8 mouse cellular contexts compared by ENCODE assay signal in the genomic region with DNA sequence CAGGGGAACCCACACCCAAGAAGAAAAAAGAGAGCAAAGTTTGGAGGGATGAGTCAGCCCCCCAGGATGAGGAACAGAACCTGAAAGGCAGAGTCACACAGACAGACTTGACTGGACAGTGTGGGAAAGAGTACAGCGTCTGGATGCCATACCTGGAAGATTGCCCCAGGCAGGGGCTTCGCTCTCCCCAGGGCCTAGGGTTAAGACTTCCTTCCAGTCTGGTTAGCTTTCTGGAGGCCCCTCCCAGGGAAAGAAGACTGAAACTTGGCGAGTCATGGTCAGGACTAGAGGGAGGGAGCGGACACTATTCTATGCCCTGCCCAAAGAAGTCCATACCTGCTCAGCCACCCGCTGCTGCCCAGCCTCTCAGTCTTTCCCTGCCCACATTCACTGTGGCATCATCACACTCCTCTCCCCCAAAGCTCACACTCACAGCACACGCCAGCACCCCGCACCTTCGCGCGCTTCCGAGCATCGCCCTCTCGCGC. TPM values are rescaled to one million over a fixed set of nuclear protein-coding genes. Genes with fewer than 3 reads are reported as not detected.
DNase-seq lines count a peak whose midpoint lies in the region; ATAC-seq and TF ChIP-seq lines count a peak whose summit lies in the region.

No protein-coding gene starts in this region.

- no peaks in the 10 kb centered on the region for H3K79me3 ChIP-seq in C2C12 (ENCODE audit: low read depth)

- H3K4me3 ChIP-seq in C2C12 (ENCODE audit: insufficient read depth, poor library complexity, severe bottlenecking) = peak overlapping the region; percentile 46
- H3K4me3 ChIP-seq in heart, embryonic 16.5 days (ENCODE audit: low read length) = peak overlapping the region; percentile 75

- DNase-seq in frontal cortex, postnatal 10 days (ENCODE audit: low spot score in 2 of 2) = no peak
- DNase-seq in right cerebral cortex, postnatal 4 days = no peak
- DNase-seq in spleen, postnatal 14 days (ENCODE audit: low spot score in 2 of 2) = no peak

- no peaks in the 10 kb centered on the region for H3K27me3 ChIP-seq in C2C12 (ENCODE audit: control insufficient read depth, insufficient read depth, insufficient read length)
- H3K27me3 ChIP-seq in heart, embryonic 16.5 days (ENCODE audit: control insufficient read depth, insufficient read depth, low read length) = peaks cover 54% of the 10 kb centered on the region

- H3ac ChIP-seq in C2C12 (ENCODE audit: control insufficient read depth, insufficient read length, low read depth) = peak overlapping the region; percentile 72

- peak overlapping the region; percentile 97 for H3K4me2 ChIP-seq in heart, embryonic 16.5 days (ENCODE audit: low read depth, low read length)

- peak; percentile 43 for ATAC-seq in frontal cortex, adult (ENCODE audit: low TSS enrichment)
- no peak for ATAC-seq in heart, embryonic 16.5 days (replicated peaks; ENCODE audit: extremely low read depth, insufficient read depth, low FRiP score)
- peak; percentile 4; the same call in 1 of the 2 replicates for ATAC-seq in megakaryocyte, adult 5-6 weeks (ENCODE audit: poor library complexity, severe bottlenecking)
- ATAC-seq in erythroblast, adult 5-6 weeks (replicated peaks; ENCODE audit: low FRiP score, poor library complexity, severe bottlenecking) = no peak

- peaks cover 2% of the 10 kb centered on the region; the same call in 1 of the 2 replicates for H3K9me3 ChIP-seq in heart, embryonic 16.5 days (replicated peaks; ENCODE audit: control insufficient read depth, low read length)

- H3K4me1 ChIP-seq in heart, embryonic 16.5 days (ENCODE audit: control insufficient read depth, insufficient read depth, low read length) = peaks cover 5% of the 10 kb centered on the region; the same call in 1 of the 2 replicates

- no peak for TF ChIP-seq CTCF in C2C12 (IDR thresholded peaks at IDR 0.05; ENCODE audit: control insufficient read depth, insufficient read depth, insufficient read length)

- no peak overlapping the region; the same call in 1 of the 2 replicates for H3K9ac ChIP-seq in heart, embryonic 16.5 days (ENCODE audit: low read length)

- peaks cover 12% of the 10 kb centered on the region for H3K36me3 ChIP-seq in C2C12 (ENCODE audit: control insufficient read depth, insufficient read depth)
- H3K36me3 ChIP-seq in heart, embryonic 16.5 days (ENCODE audit: control insufficient read depth, insufficient read depth) = no peaks in the 10 kb centered on the region

- 12% methylated on average over 14 of the region's 14 CpGs for WGBS in heart, embryonic 16.5 days

- no peaks in the 10 kb centered on the region for H3K79me2 ChIP-seq in C2C12 (ENCODE audit: control insufficient read depth, insufficient read depth)

- H3K27ac ChIP-seq in heart, embryonic 16.5 days (ENCODE audit: low read length) = no peak overlapping the region

TF ChIP-seq in C2C12, 6 proteins besides CTCF, POLR2A, EP300 and RAD21:
- TF ChIP-seq MYOD1 (IDR thresholded peaks at IDR 0.05; ENCODE audit: control insufficient read depth, insufficient read length, low read depth) (no peak), FOSL1 (IDR thresholded peaks at IDR 0.05; ENCODE audit: insufficient read depth, low read length, poor library complexity, severe bottlenecking) (no peak), USF1 (IDR thresholded peaks at IDR 0.05; ENCODE audit: low read depth) (no peak), MAX (IDR thresholded peaks at IDR 0.05) (no peak), CEBPB (IDR thresholded peaks at IDR 0.05; ENCODE audit: low read depth) (no peak), MYOG (IDR thresholded peaks at IDR 0.05; ENCODE audit: control insufficient read depth, extremely low read depth, insufficient read length) (no peak)

RNA-seq across cellular contexts. Expression of gene Cadm4, which starts 0.8 kb away (rescaled TPM):
- polyA plus RNA-seq in C2C12 (2012; fragmentation: generic; extraction: Trizol) = 160 TPM
- polyA plus RNA-seq in heart, embryonic 16.5 days (2015; fragmentation: Nextera tagmentation; extraction: Ambion mirVana) = 1.2 and 1.3 TPM in 2 replicates
- not detected in 2 replicates for total RNA-seq in megakaryocyte, adult 5-6 weeks (2015)
- total RNA-seq in megakaryocyte, adult 5-6 weeks (2017) = not detected in 2 replicates
- total RNA-seq in erythroblast, adult 5-6 weeks (2015; ENCODE audit: low replicate concordance) = not detected in 2 replicates
- 0.77 TPM in 1 of 2 replicates, not detected in the other for total RNA-seq in erythroblast, adult 5-6 weeks (2017; ENCODE audit: low replicate concordance)

RNA-seq across cellular contexts. Expression of gene Plaur, which starts 18.7 kb away (rescaled TPM):
- polyA plus RNA-seq in C2C12 (2012; fragmentation: generic; extraction: Trizol) = 191 TPM
- polyA plus RNA-seq in heart, embryonic 16.5 days (2015; fragmentation: Nextera tagmentation; extraction: Ambion mirVana) = 8.1 and 8.8 TPM in 2 replicates
- 100 and 110 TPM in 2 replicates for total RNA-seq in megakaryocyte, adult 5-6 weeks (2015)
- total RNA-seq in megakaryocyte, adult 5-6 weeks (2017) = 96.3 and 124 TPM in 2 replicates
- 28.4 and 30.9 TPM in 2 replicates for total RNA-seq in erythroblast, adult 5-6 weeks (2015; ENCODE audit: low replicate concordance)
- 19.4 and 34.9 TPM in 2 replicates for total RNA-seq in erythroblast, adult 5-6 weeks (2017; ENCODE audit: low replicate concordance)

RNA-seq across cellular contexts. Expression of gene Zfp428, which starts 25.8 kb away (rescaled TPM):
- polyA plus RNA-seq in C2C12 (2012; fragmentation: generic; extraction: Trizol) = 53.8 TPM
- 40.9 and 43.0 TPM in 2 replicates for polyA plus RNA-seq in heart, embryonic 16.5 days (2015; fragmentation: Nextera tagmentation; extraction: Ambion mirVana)
- total RNA-seq in megakaryocyte, adult 5-6 weeks (2015) = 0.69 TPM in 1 of 2 replicates, not detected in the other
- 0.40 TPM in 1 of 2 replicates, not detected in the other for total RNA-seq in megakaryocyte, adult 5-6 weeks (2017)
- not detected in 2 replicates for total RNA-seq in erythroblast, adult 5-6 weeks (2015; ENCODE audit: low replicate concordance)
- not detected in 2 replicates for total RNA-seq in erythroblast, adult 5-6 weeks (2017; ENCODE audit: low replicate concordance)

RNA-seq across cellular contexts. Expression of gene Irgc1, which starts 28.9 kb away (rescaled TPM):
- 0.33 TPM for polyA plus RNA-seq in C2C12 (2012; fragmentation: generic; extraction: Trizol)
- 0.29 TPM in 1 of 2 replicates, not detected in the other for polyA plus RNA-seq in heart, embryonic 16.5 days (2015; fragmentation: Nextera tagmentation; extraction: Ambion mirVana)
- total RNA-seq in megakaryocyte, adult 5-6 weeks (2015) = 0.74 and 1.8 TPM in 2 replicates
- total RNA-seq in megakaryocyte, adult 5-6 weeks (2017) = 0.66 and 0.94 TPM in 2 replicates
- total RNA-seq in erythroblast, adult 5-6 weeks (2015; ENCODE audit: low replicate concordance) = not detected in 2 replicates
- not detected in 2 replicates for total RNA-seq in erythroblast, adult 5-6 weeks (2017; ENCODE audit: low replicate concordance)

RNA-seq across cellular contexts. Expression of gene AC161166.1, which starts 31.2 kb away (rescaled TPM):
- 0.16 TPM for polyA plus RNA-seq in C2C12 (2012; fragmentation: generic; extraction: Trizol)
- polyA plus RNA-seq in heart, embryonic 16.5 days (2015; fragmentation: Nextera tagmentation; extraction: Ambion mirVana) = 0.26 and 0.35 TPM in 2 replicates
- not detected in 2 replicates for total RNA-seq in megakaryocyte, adult 5-6 weeks (2015)
- total RNA-seq in megakaryocyte, adult 5-6 weeks (2017) = not detected in 2 replicates
- not detected in 2 replicates for total RNA-seq in erythroblast, adult 5-6 weeks (2015; ENCODE audit: low replicate concordance)
- total RNA-seq in erythroblast, adult 5-6 weeks (2017; ENCODE audit: low replicate concordance) = not detected in 2 replicates

Comparison
In these comparisons a context has a peak if more than half of its experiments do, and no peak if none do; other contexts are left out.
1. ATAC-seq: peak in frontal cortex, adult (single experiment) and megakaryocyte, adult 5-6 weeks (single experiment); none in heart, embryonic 16.5 days (single experiment) and erythroblast, adult 5-6 weeks (single experiment).